Mouse (Mus musculus) skeletal muscle tissue, adult 2 months (tissue): ENCODE data around the gene Sertad1.
"Not testable (repeated sequence)": the region's sequence is repeated elsewhere in the genome, so short reads cannot be mapped to it uniquely, and the experiment has no call there.

Experiments
- DNase-seq: peaks from one replicate; pipeline ENCODE4 v3.0.0-alpha.2; 2012; ENCODE audit warnings: low read depth, low spot score

The Sertad1 gene

GRCm38 (mm10) chr7:27473156-27473834 lies 13.4 kb upstream of the Sertad1 start, which contains the start of gene Sertad3:
TSS of gene Sertad3 (plus strand) at chr7:27473768.
- DNase-seq, result peak; percentile 99

- no peak for DNase-seq
These were observed 12.7 kb upstream of the Sertad1 start for GRCm38 (mm10) chr7:27473835-27474489.

GRCm38 (mm10) chr7:27474490-27474954 lies 12.2 kb upstream of the Sertad1 start:
- peak; percentile 99 for DNase-seq

GRCm38 (mm10) chr7:27475596-27475995 lies 11.1 kb upstream of the Sertad1 start:
- DNase-seq, result no peak

- DNase-seq, result no peak
These were observed 10.5 kb upstream of the Sertad1 start for GRCm38 (mm10) chr7:27476098-27476635.

GRCm38 (mm10) chr7:27478561-27478960 lies 8.1 kb upstream of the Sertad1 start:
- DNase-seq, result no peak

GRCm38 (mm10) chr7:27479750-27480149 lies 7.0 kb upstream of the Sertad1 start:
- DNase-seq, result no peak

GRCm38 (mm10) chr7:27480506-27480905 lies 6.2 kb upstream of the Sertad1 start:
- no peak for DNase-seq

- no peak for DNase-seq
These were observed 5.6 kb upstream of the Sertad1 start for GRCm38 (mm10) chr7:27480927-27481626.

- peak; percentile 95 for DNase-seq
These were observed 5.1 kb upstream of the Sertad1 start for GRCm38 (mm10) chr7:27481627-27481969.

GRCm38 (mm10) chr7:27483860-27484259 lies 2.9 kb upstream of the Sertad1 start:
- DNase-seq, result no peak

- no peak for DNase-seq
These were observed 474 bp upstream of the Sertad1 start for GRCm38 (mm10) chr7:27486102-27486769.

- DNase-seq, result no peak
These were observed 1.1 kb downstream of the Sertad1 start for GRCm38 (mm10) chr7:27487740-27488268.

- no peak for DNase-seq
These were observed 2.7 kb downstream of the Sertad1 start for GRCm38 (mm10) chr7:27489270-27489869.

GRCm38 (mm10) chr7:27490227-27490542 lies 3.5 kb downstream of the Sertad1 start:
- no peak for DNase-seq

GRCm38 (mm10) chr7:27490543-27491329 lies 4.0 kb downstream of the Sertad1 start:
- DNase-seq, result peak; percentile 94

GRCm38 (mm10) chr7:27491856-27492255 lies 5.1 kb downstream of the Sertad1 start:
- no peak for DNase-seq

- no peak for DNase-seq
These were observed 6.3 kb downstream of the Sertad1 start for GRCm38 (mm10) chr7:27493022-27493421.

- DNase-seq, result no peak
These were observed 6.7 kb downstream of the Sertad1 start for GRCm38 (mm10) chr7:27493450-27493849.

- not testable (repeated sequence) for DNase-seq
These were observed 8.1 kb downstream of the Sertad1 start for GRCm38 (mm10) chr7:27494659-27495367.
